Mouse (Mus musculus) common myeloid progenitor, adult 5-6 weeks (primary cell): ENCODE measurements at regions not wholly inside any gene's neighbourhood (a gene's known extent, or its start where the extent isn't known, plus 50 kb on each side); places are given as distances from the start of the nearest gene placed in this dataset.
A peak's percentile ranks its signal among the peaks of the same experiment; 100 is the strongest.

Source experiments
- ATAC-seq: replicated peaks from 2 replicates; pipeline ENCODE4 v1.8.0; 2016; ENCODE audit warnings: low read depth, mild to moderate bottlenecking, moderate TSS enrichment, inconsistent platforms; ENCODE audit not compliant: poor library complexity, severe bottlenecking

DNA sequence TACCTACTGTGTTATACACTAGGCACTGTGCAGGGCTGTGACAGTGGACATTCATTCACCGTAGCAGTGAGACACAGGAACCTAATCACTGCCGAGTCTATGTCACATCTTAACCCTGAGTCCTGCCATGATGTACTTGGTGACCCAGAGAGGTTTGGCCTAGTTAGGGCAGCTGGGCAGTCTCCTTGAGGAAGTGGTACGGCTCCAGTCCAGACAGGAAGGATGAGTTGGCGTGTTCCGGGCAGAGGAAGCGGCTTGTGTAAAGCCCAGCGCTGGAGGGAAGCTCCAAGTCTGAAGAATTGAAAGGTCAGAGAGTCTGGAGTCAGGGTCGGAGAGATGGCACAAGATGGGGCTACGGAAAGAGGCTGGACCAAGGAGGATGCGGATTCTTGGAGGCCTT, 99.4 kb upstream of the Smim15 start:
- ATAC-seq: peak; percentile 82

DNA sequence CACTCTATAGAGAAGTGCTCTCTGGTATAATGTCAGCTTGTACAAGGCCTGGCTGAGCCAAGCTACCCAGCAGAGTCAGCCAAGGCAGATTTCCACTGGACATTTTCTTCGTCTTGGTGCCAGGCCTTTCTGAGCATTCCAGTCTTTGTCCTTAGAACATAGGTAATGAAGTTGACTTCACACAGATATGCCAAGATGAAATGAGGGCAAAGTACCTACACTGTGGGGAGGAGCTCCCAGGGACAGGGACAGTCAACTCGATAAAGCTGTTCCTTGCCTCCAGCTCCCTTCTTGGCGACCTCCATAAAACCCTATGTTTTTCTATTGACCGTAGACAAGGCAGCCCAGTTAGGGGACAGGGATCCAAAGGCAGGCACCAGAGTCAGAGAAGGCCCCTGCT, 101.3 kb upstream of the Smim15 start:
- ATAC-seq: no peak

DNA sequence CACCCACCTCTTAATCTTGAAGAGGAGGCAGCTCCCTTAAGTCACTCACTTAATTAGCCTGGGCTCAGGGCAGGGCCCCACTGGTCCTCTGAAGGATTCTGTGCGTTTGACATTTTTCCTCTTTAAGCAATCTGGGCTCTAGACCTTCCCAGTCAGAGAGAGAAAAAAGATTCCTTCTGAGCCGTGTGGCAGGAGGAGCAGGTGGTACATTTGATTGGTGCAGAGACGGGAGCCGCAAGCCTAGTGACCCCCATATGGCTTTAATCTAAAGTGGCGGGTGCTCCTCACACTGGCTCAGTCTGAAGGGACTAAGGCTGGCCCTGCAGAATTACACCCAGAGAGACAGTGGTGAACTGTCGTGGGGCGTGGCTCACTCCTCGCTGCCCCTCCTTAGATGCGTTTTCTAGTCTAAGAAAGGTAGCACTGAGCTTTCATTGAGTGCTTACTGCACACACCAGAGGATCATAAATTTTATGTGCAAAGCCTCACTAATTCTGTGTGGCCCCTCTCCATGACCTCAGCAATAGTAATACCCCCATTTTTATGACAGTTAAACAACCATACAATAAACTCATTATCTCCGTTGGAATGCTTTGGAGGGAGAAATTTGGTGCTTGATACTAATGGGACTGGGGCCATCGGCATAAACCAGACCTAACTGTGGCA, 101.8 kb upstream of the Smim15 start:
- ATAC-seq: no peak

DNA sequence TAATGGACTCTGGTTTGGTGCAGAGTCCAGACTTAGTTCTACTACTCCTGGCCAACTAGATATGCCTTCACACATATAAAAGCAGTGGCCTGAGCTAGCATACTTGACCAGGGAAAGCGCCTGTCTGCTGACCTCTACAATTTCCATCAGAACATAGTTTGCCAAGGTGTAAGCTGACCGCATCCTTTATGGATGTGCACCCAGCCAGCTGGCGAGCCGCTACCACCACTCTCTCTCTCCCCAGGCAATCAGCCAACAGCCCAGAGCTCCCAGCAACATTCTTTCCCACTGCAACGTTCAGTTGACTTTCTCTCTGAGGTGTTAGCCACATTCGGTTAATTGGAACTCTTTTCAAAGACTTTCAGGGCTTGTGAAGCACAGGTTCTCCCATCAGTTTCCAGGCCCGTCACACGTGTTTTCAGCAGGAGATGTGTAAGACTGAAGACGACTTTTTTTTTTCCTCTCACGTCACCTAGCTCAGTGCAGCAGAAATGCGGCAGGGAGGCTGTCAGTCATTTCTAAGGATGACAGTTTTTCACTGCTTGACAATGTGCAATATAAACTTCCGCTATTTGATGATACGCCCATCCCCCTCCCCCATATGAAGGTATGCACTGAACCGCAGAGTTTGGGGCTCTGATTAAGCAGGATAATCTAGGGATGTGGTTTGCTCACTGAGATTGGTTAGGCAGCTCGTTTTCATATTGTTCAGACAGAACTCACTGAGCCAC, 104.2 kb upstream of the Smim15 start:
- no peak for ATAC-seq

DNA sequence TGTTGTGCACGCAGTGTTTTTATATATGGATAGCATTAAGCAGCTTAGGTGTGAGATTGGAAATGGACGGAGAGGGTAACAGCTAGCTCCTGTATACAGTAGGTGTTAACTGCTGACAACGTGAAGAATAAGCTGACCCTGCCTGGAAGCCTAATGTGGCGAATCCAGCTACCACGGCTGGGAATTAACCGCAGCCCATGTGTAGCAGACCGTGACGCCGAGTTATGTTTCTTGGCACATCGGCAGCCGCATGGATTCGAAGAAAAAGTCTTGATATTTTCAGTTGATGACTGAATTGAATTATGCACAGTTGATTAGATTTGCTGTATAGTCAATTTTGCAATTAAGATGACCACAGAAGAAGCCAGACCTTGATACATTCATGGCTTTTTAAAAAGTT, 108.6 kb upstream of the Smim15 start:
- ATAC-seq: no peak

DNA sequence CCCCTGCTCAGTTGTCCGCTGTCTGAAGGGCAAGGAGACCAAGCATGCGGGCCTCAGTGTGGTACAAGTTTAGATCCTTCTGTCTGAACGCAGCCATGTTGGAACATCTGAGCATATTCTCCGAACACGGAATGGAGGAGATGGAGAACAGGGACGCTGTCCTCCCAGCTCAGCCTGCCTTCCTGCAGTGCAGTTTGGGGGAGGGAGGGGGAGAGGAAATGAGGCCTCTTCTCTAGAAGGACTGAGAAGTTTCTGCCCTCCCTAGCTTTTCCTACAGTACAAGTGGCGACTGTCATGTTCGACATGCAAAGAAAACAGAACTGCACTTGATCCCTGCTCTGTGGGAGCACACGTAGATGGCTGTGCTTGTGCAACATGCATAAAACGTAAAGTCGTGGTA, 109.6 kb upstream of the Smim15 start:
- peak; percentile 23; the same call in 1 of the 2 replicates for ATAC-seq

DNA sequence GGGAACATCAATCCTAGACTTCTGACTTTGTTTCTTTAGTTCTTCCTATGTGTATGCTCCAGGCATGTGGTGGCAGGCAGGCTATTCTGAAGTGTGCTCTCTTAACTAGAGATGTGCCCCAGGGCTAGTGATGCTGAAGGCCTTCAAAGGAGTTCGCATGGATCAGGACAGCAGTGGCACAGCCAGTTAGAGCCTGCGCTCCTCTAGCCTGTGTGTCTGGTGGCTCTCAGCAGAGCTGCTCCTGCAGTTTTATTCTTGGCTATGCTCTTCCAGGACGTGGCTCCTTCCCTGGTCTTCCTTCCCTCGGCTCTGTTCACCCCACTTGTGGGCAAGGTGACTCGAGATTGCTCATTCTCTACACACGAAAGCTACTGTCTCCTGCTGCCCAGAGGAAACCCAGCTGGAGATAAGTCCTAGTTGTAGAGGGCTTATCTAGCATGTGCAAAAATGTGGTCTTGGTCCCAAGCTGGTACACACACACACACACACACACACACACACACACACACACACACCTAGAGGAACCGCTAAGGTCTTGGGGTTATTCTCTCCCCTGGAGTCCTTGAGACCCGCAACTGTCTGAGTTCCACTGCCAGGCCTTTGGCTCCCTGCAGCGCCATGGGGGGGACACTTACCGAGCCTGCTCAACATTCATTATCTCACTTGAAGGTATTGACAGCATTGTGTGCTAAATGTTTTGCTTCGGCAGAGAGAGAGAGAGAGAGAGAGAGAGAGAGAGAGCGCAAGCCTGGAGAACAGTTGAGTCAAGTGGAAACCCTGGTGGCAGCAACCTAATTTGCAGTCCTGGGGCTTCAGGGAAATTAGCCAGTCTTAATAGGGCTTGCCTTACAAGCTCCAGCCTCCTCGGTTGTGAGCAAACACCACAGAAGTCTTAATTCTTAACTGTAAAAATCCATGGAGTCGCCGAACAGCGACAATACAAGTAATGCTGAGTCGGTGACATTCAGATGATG, 110.4 kb upstream of the Smim15 start:
- ATAC-seq: peak; percentile 65; the same call in 1 of the 2 replicates

DNA sequence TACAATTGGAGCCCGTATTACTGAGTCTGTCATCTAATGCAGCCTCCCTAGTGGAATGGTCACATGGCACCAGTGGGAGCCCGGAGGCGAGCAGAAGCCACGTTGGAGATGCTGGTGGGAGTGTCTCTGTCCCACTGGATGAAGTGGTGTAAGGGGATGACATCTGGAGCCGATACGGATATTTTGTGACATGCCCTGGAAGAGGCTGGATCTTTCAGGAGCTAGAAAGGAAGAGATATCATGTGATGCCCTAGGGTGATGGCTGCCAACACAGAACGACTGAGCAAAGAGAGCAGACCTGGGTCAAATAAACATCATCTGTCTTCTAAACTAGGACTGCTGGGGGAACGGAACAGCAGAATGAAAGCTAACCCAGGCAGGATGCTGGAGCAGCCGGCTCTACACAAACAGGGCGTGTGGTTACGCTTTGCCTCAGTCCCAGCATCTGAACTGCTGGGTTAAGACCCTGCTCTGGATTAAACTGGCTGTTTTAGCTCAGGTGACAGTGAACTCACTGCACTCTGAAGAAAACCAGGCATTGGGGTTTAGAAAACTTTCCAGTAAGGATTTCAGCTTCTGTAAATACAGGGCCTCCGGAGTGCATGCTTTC, 111.7 kb upstream of the Smim15 start:
- ATAC-seq: no peak

DNA sequence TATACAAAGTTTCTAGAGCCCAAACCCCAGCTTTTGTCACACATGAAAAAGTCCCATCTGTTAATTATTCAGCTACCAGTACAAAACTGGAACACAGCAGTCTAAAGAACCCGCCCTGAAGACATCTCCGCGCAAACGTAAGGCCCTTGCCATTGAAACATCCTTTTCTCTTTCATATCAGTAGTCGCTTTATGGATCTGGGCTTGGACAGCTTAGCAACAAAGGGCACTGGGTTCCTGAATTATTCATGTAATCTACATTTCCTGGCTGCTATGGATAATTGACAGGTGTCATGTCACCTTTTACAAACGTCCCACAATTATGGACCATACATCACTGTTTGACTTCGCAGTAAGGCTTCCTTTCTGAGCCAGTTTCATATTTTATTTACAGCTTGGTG, 113.0 kb upstream of the Smim15 start:
- no peak for ATAC-seq

DNA sequence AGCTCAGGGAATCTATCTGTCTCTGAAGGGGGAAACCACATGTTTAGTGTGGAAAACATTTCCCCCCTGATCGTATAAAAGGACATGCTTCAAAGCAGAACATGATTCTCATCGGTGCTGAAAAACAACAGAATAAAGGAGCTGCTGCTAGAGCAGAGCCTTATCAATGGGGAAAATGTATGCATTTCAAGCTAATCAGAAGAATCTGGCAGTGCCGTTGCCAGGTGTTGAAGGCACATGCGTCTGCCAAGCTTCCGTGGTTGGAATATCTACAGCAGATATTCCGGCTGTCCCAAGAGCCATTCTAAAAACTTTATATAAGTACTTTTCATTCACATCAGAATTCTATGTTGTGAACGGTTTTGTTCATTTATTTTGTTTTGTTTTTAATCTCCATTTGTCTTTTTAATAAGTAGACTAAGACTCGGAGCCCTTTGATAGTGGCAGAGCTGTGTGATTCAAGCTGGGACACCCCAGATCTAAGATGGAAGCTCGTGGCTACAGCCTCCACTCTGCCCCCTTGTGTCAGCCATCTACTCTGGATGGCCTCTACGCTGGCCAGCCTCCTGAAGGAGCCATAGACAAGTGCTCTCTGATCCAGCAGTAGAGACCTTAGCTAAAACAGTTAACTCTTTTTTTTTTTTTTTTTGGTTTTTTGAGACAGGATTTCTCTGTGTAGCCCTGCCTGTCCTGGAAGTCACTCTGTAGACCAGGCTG, 116.6 kb upstream of the Smim15 start:
- peak; percentile 79 for ATAC-seq

DNA sequence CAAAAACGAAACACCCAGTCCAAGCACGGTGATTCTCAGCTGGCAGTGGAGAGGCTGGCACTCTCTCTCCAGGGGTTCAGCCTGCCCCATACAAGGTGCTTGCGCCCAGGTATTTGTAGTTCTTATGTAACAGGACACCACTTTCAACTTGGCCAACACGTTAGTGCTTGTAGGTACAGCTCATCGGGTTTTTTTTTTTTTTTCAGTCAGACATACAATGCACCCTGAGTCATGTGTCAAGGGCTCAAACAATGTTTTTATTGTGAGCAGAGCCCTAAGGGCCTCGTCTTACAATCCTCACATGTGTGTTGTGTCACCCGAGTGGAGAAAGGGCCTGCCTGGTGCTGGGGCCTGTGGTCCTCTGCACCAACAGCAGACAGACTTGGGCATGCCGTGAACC, 118.8 kb upstream of the Smim15 start:
- no peak for ATAC-seq

DNA sequence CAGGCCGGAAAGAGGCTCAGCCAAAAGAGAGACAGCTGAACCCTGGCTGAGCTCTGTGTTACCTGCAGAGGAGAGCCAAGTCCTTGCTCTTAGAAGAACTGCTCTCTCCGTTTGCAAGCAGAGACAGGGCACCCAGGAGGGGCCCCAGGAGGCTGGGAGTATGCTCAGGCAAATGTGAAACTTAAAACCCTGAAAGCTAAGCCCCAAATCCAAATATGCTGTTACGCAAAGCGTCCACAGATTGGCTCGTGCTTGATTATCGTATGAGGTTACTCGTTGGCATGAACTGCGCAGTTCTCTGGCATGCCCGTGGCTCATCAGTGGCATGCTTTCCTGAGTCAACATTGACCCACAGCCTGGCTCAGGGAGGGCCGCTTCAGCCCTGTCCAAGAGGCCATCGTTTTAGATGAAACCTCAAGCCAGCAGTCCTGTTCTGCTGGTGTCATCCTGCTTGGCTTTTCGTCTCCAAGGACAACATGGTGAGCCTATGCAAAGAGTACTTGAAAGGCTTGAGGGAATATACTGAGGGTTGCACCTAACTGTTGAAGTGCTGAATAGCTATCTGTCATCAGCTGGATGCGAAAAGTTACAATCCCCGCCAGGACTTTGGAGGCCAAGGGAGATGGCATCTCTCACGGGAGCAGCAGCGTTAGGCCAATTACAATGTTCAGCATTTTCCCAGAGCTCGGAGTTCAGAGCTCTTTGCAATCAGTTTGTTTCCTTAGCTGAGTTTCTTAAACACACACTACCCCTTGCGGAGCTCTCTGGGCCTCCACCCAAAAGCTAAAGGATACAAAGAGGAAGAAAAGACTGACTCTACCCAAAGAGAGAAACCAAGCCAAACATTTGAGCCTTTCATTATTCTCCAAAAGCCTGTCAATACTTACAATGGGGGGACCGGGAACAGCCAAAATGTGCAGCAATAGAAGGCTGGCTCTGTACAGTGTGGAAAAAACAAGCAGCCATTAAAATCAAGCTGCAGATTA, 120.8 kb upstream of the Smim15 start:
- no peak for ATAC-seq

DNA sequence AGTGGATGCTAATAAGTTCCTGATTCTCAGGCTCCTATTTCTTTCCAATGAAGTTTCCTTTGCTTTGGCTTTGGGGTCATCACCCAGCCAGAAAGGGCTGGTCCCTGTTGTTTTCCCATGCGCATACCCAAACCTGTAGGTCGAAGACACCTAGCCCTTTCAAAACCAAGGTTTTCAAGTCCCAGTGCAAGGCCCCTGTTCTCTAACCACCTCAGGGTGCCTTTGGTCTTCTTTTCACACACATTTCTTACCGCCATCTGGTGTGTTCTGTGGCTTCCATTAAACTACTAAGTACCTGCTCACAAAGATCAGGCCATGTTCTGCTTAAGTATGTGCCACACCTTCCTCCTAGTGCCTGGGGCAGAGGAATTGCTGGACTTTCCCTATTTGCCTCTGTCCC, 124.8 kb upstream of the Smim15 start:
- ATAC-seq: no peak

DNA sequence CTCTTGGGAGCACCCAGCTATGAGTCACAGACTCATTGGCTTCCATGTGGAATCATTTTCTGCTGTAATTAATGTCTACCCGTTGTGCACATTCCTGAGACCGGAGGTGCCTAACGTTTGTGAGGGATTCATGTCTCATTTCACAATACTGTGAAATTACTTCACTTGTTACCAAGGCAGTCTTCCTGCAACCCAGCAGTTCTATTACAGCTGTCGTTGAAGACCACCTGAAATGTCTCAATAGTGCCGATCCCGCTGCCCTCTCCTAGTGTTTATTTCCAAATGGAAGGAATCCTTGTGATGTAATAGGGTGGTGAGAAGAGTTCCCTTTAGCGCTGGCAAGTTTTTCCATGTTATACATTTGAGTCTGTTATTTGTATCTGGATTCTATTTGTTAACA, 125.8 kb upstream of the Smim15 start:
- no peak for ATAC-seq

DNA sequence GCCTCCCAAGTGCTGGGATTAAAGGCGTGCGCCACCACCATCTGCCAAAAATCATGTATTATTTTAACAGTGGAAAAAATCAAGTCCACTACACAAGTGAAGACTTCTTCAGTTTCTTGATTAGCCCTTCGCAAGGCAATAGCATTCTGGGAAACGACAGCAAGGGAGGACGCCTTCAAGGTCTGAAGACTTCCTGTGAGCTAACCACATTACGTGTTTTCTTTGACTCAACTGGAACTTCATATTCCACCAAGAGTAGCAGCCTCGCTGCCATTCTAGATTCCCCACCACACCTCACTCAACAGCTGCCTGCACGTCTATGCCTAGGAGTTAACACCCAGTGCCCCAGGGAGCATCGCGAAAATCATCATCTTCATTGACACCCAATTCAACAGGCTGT, 126.2 kb upstream of the Smim15 start:
- ATAC-seq: 0 out of 2 replicates have a peak, but pooled peaks have one; percentile 45

DNA sequence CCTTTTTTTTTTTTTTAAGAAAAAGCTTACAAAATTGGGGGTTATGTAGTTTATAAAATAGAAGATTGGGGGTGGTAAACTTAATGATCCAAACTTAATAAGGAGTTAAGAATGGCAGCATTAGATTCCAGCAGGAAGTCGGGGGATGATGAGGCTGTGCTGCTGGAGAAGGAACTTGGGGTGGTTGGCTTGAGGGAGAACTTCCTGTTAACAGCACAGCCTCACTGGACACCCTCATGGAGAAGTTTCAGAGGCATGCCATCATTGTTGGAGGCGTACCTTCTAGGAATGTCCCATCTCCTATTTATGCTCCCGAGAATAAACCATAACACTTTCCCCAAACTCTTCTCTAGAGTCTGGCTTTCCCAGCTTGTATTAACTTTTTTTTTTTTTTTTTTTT, 126.7 kb upstream of the Smim15 start:
- ATAC-seq: no peak

DNA sequence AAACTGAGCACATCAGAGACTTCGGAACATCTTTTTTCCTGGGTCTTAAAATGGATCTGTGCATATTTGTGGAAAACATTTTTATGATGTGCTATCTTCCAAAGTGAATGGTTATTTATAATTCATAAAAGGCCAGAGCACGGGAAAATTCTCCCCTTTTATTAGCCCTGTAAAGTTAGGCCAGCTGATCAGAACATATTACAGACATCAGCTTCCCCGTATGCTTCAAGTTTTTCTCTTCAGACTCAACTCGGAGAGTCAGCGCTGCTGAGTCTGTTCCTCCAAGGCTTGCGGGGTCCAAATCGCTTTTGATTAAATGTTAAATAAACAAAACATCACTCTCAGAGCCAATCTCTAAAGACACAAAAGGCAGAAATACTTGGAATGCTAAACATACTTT, 134.1 kb upstream of the Smim15 start:
- no peak for ATAC-seq

DNA sequence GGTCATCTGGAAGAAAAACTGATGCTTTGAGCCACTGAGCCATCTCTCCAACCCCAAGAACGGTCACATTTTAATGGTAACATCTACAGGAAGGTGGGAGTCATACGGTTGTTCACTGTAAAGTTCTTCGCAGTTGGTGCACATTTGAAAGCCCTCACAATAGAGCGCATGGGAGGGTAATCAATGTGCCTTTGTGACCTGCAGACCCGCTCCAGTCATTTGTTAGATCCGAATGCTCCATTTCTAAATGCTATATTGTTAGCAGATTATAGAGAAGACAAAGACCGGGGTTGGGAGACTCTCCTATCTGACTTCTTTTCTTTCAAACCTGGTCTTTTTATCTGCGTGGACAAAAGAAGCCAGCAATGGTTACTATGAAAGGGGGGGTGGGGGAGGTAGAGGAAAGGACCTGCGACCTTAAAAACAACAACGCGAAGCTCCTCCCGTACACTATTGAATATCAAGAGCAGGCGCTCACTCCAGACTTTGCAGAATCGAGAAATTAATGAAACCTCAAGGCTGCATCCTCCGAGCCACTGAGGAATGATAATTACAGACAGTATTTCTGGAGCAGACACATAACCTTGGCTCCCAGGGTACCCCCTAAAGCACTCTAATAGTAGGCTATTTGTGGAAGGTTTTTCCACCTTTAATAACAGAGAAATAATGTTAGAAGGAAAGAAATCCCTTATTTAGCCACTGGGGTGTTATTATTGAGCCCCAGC, 134.7 kb upstream of the Smim15 start:
- ATAC-seq: no peak
